Mouse (Mus musculus) heart, postnatal 25 days (tissue): ENCODE results near the gene C1s2. TPM values are rescaled to one million over a fixed set of nuclear protein-coding genes. Genes with fewer than 3 reads are reported as not detected.
"Not testable (repeated sequence)": the region's sequence is repeated elsewhere in the genome, so short reads cannot be mapped to it uniquely, and the experiment has no call there.

Experiments used
- DNase-seq: peaks from one replicate; pipeline ENCODE4 v3.0.0; 2022; ENCODE audit warnings: low spot score
- intact Hi-C: fragments of 180-260 bp; cut with DNase I; formaldehyde crosslinking; loops from one replicate; pipeline ENCODE4 v1.15.1; 2025
- total RNA-seq, 2 experiments: library from RNA; stranded (reverse); gene quantifications; 2 replicates each; pipeline ENCODE4 v1.2.3; 2021

Gene C1s2
- total RNA-seq, 2 experiments from 2014 or later: 0.48 to 0.62 TPM

- no peak for DNase-seq
- intact Hi-C loops: no loop called here
Observed at GRCm38 (mm10) chr6:124646394-124646793, 10.5 kb upstream of the C1s2 start.

GRCm38 (mm10) chr6:124640997-124641396 lies 5.1 kb upstream of the C1s2 start:
- intact Hi-C loops: loop anchor here (1.0 to 5.0 kb wide), 2 partner anchors 96 to 118 kb away; partner anchors contain the start of gene Ptpn6
- DNase-seq: peak; percentile 13

GRCm38 (mm10) chr6:124640041-124640440 lies 4.2 kb upstream of the C1s2 start:
- no peak for DNase-seq
- intact Hi-C loops: loop anchor here (5.0 kb wide), 1 partner anchor 97 kb away; the partner anchor contains the start of gene Ptpn6

- intact Hi-C loops: loop anchor here (5.0 kb wide), 1 partner anchor 65 kb away; the partner anchor contains the start of gene C1rb
- DNase-seq: not testable (repeated sequence)
Observed at GRCm38 (mm10) chr6:124636858-124637460, 1.1 kb upstream of the C1s2 start.

GRCm38 (mm10) chr6:124630763-124631162 lies 5.1 kb downstream of the C1s2 start:
- intact Hi-C loops: no loop called here
- no peak for DNase-seq

GRCm38 (mm10) chr6:124626184-124626583 lies 9.7 kb downstream of the C1s2 start:
- intact Hi-C loops, DNase-seq: not testable (repeated sequence)

- intact Hi-C loops: no loop called here
- no peak for DNase-seq
Observed at GRCm38 (mm10) chr6:124625612-124626011, 10.3 kb downstream of the C1s2 start.

GRCm38 (mm10) chr6:124602031-124602430 lies 33.9 kb downstream of the C1s2 start:
- intact Hi-C loops: no loop called here
- DNase-seq: no peak

GRCm38 (mm10) chr6:124593121-124593520 lies 42.8 kb downstream of the C1s2 start:
- intact Hi-C loops: no loop called here
- no peak for DNase-seq

GRCm38 (mm10) chr6:124592186-124592700 lies 43.6 kb downstream of the C1s2 start:
- DNase-seq: no peak
- intact Hi-C loops: no loop called here

- DNase-seq: no peak
- intact Hi-C loops: no loop called here
Observed at GRCm38 (mm10) chr6:124588771-124589170, 47.1 kb downstream of the C1s2 start.

GRCm38 (mm10) chr6:124586266-124586665 lies 49.6 kb downstream of the C1s2 start:
- intact Hi-C loops: no loop called here
- no peak for DNase-seq

GRCm38 (mm10) chr6:124585761-124586160 lies 50.1 kb downstream of the C1s2 start:
- intact Hi-C loops: no loop called here

GRCm38 (mm10) chr6:124584935-124585334 lies 51.0 kb downstream of the C1s2 start:
- intact Hi-C loops: no loop called here
- no peak for DNase-seq

More at GRCm38 (mm10) chr6:124585761-124586160, 50.1 kb downstream of the C1s2 start:
- no peak for DNase-seq

GRCm38 (mm10) chr6:124582231-124582630 lies 53.7 kb downstream of the C1s2 start:
- no peak for DNase-seq
- intact Hi-C loops: no loop called here

GRCm38 (mm10) chr6:124580155-124580554 lies 55.7 kb downstream of the C1s2 start:
- intact Hi-C loops, DNase-seq: not testable (repeated sequence)

- intact Hi-C loops: not testable (repeated sequence)
Observed at GRCm38 (mm10) chr6:124575155-124575678, 60.7 kb downstream of the C1s2 start.

More at GRCm38 (mm10) chr6:124575155-124575678, 60.7 kb downstream of the C1s2 start:
- DNase-seq: not testable (repeated sequence)
